Mouse (Mus musculus): ENCODE measurements around the gene Ogfr.

The Ogfr gene

GRCm38 (mm10) chr2:180600569-180601021 lies 11.6 kb downstream of the Ogfr start:
- in situ Hi-C loops (cut with MboI): no loop called here

- in situ Hi-C loops (cut with MboI): no loop called here
These were observed 15.7 kb downstream of the Ogfr start for GRCm38 (mm10) chr2:180604781-180605180.

GRCm38 (mm10) chr2:180610283-180610682 lies 21.2 kb downstream of the Ogfr start:
- in situ Hi-C loops (cut with MboI): no loop called here

- in situ Hi-C loops (cut with MboI): no loop called here
These were observed 22.8 kb downstream of the Ogfr start for GRCm38 (mm10) chr2:180611882-180612281.

GRCm38 (mm10) chr2:180641576-180642554 lies 52.8 kb downstream of the Ogfr start:
- in situ Hi-C loops (cut with MboI): no loop called here

- in situ Hi-C loops (cut with MboI): no loop called here
These were observed 53.7 kb downstream of the Ogfr start, which contains the start of gene Tcfl5 for GRCm38 (mm10) chr2:180642555-180643260. Gene Tcfl5, minus strand, starts transcription at chr2:180642708.

GRCm38 (mm10) chr2:180643626-180644025 lies 54.6 kb downstream of the Ogfr start:
- in situ Hi-C loops (cut with MboI): no loop called here
